Mouse (Mus musculus) c-Kit-positive CD71-negative TER-119-negative erythroid progenitor cells, embryonic 14.5 days (primary cell): ENCODE results near the gene Tril.

Experiments
- DNase-seq: peaks from one replicate; pipeline ENCODE4 v3.0.0-alpha.2; 2013; ENCODE audit warnings: low read depth

The Tril gene

GRCm38 (mm10) chr6:53820486-53820985 is at the start of gene Tril:
TSS of gene Tril (minus strand) at chr6:53820830.
- DNase-seq = no peak

DNA sequence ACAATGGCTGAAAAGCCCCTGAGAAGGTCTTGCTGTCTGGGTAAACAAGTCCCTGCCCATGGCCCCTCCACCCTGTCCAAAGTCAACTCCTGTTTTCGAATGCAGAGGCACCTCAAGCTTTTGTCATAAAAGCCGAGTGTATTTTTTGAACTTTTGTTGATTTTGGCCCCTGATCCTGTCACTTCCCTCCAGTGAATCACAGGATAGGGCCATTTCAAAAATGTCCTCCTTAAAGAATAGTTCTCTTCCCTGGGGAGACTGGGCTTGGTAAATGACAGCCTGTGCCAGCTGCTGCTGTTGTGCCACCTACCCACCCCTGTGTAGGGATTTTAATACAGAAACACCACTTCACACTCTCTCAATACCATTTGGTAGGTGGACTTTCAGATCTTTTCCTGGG is 42.4 kb upstream of the Tril start:
- no peak for DNase-seq

- DNase-seq = no peak
Observed at GRCm38 (mm10) chr6:53859106-53859505, 38.5 kb upstream of the Tril start.

GRCm38 (mm10) chr6:53857822-53858221 is 37.2 kb upstream of the Tril start:
- DNase-seq = no peak

- no peak for DNase-seq
Observed at GRCm38 (mm10) chr6:53856775-53857174, 36.1 kb upstream of the Tril start.

GRCm38 (mm10) chr6:53854971-53855856 is 34.6 kb upstream of the Tril start:
- no peak for DNase-seq

GRCm38 (mm10) chr6:53854226-53854625 is 33.6 kb upstream of the Tril start:
- DNase-seq = no peak

DNA sequence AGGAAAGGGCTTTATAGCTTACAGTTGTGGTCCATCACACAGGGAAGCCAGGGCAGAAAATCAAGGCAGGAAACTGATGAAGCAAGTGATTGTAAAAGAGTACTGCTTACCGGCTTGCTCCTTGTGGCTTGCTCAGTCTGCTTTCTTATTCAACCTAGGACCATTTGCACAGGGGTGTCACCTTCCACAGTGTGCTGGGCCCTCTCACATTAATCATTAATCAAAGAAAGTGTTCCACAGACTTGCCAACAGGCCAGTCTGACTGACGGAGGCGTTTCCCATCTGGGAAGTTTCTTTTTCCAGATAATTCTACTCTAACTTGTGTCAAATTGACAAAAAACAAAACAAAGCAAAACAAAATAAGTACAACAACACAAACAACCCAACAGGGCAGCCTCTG is 32.9 kb upstream of the Tril start:
- DNase-seq = no peak

GRCm38 (mm10) chr6:53844626-53845025 is 24.0 kb upstream of the Tril start:
- DNase-seq = no peak

- no peak for DNase-seq
Observed at GRCm38 (mm10) chr6:53825213-53825612, 4.6 kb upstream of the Tril start.

- no peak for DNase-seq
Observed at GRCm38 (mm10) chr6:53821041-53821501, 441 bp upstream of the Tril start.

GRCm38 (mm10) chr6:53819761-53820485 is 707 bp downstream of the Tril start:
- no peak for DNase-seq

- DNase-seq = no peak
Observed at GRCm38 (mm10) chr6:53818732-53819661, 1.6 kb downstream of the Tril start.

GRCm38 (mm10) chr6:53818264-53818731 is 2.3 kb downstream of the Tril start:
- no peak for DNase-seq

GRCm38 (mm10) chr6:53817763-53818174 is 2.9 kb downstream of the Tril start:
- no peak for DNase-seq

DNA sequence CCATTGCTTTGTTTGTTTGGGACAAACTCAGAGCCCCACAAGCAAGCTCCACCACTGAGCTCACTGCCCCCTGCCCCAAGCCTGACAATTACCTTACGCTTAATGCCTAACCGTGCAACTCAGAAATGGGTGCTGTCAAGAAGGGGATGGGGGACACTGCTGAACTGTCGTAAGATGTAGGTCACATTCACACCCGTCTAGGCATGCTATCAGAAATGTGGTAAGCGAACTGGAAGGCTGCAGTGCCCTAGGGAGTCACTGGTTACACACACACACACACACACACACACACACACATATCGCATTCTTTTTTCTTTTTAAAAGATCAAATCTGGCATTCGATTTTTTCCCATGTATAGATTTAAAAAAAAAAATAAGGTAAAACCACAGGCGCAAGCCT is 4.0 kb downstream of the Tril start:
- no peak for DNase-seq

DNA sequence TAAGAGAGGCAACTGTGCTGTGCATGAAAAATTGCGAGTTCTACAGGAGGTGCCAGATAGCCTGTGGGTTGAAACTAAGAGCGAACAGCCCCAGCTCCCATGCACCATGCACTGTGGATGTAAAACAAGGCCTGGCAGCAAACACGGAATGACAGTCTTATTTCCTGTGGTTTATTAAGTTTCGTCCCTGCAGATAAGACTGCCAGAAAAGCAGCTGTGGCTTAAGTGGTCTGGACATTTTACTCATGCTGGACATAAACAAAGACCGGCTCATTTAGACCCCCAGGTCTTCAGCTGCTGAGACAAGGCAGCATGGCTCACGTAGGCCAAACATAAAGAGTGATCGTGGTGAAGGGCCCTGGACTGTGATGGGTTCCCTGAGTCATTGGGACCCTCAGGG is 4.9 kb downstream of the Tril start:
- no peak for DNase-seq

GRCm38 (mm10) chr6:53814214-53814613 is 6.4 kb downstream of the Tril start:
- DNase-seq = no peak

GRCm38 (mm10) chr6:53812242-53812641 is 8.4 kb downstream of the Tril start:
- DNase-seq = no peak

GRCm38 (mm10) chr6:53808801-53809200 is 11.8 kb downstream of the Tril start:
- DNase-seq = no peak

DNA sequence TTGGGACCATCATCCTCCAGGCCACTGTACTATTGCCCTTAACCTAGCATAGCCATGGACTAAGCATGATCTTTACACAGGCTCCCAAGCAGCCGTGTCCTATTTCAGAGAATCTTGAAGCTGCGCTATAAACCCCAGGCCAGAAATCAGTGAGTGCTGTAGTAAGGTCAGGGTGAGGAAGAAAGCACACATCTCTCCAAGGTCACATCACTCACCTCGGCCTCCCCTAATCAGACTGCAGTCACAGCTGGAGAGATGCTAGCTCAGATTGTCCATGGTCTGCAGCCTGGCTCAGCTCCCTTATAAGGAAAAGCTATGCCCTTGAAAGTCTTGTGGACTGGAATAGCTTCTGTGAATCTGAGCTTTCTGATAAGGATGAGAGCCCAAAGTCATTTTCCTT is 13.4 kb downstream of the Tril start:
- no peak for DNase-seq

DNA sequence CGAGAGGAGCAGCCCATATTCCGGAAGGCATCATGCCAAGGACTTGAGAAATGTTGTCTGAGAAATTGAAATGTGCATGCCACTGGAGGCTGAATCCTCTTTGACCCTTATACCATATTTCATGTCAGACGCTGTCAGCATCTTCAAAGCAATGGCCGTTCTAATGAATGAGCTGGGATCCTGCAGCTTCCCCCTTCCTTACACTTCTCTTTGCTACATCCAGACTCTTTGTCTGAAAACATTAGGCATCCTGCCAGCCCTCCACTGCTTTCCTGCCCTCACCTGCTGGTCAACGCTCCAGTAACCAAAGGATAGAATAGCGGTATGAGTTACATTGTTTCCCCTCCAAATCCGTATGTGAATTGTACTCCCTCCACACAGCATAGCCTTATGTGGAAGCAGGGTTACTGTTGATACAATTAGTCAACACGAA is 14.0 kb downstream of the Tril start:
- no peak for DNase-seq
